Mouse (Mus musculus) right cerebral cortex, postnatal 10 days (tissue): ENCODE measurements around the gene Mcur1.
A peak's percentile ranks its signal among the peaks of the same experiment; 100 is the strongest.

ENCODE experiments used
- DNase-seq, 2 experiments: peaks; one replicate each; pipeline ENCODE4 v3.0.0; 2021; ENCODE audit warnings: low spot score in 2 of 2

The Mcur1 gene

GRCm38 (mm10) chr13:43525363-43526134 lies 34.4 kb downstream of the Mcur1 start:
- peak; percentile 55 to 74 for DNase-seq

GRCm38 (mm10) chr13:43524491-43525362 lies 35.3 kb downstream of the Mcur1 start:
- DNase-seq: peak; percentile 47 to 69

GRCm38 (mm10) chr13:43523906-43524480 lies 36.0 kb downstream of the Mcur1 start:
- no peak for DNase-seq

- DNase-seq: no peak
Observed at GRCm38 (mm10) chr13:43521940-43522339, 38.1 kb downstream of the Mcur1 start.

- peak in 1 of 2 experiments; percentile 57 for DNase-seq
Observed at GRCm38 (mm10) chr13:43519251-43519650, 40.7 kb downstream of the Mcur1 start.

- peak in 1 of 2 experiments; percentile 48 for DNase-seq
Observed at GRCm38 (mm10) chr13:43517371-43517770, 42.6 kb downstream of the Mcur1 start.

- DNase-seq: no peak
Observed at GRCm38 (mm10) chr13:43516931-43517330, 43.1 kb downstream of the Mcur1 start.

GRCm38 (mm10) chr13:43516119-43516518 lies 43.9 kb downstream of the Mcur1 start:
- DNase-seq: no peak

- no peak for DNase-seq
Observed at GRCm38 (mm10) chr13:43514950-43515358, 45.0 kb downstream of the Mcur1 start.

- DNase-seq: no peak
Observed at GRCm38 (mm10) chr13:43512736-43513135, 47.3 kb downstream of the Mcur1 start.

GRCm38 (mm10) chr13:43505798-43506197 lies 54.2 kb downstream of the Mcur1 start:
- DNase-seq: no peak

- peak; percentile 35 to 54 for DNase-seq
Observed at GRCm38 (mm10) chr13:43503395-43503850, 56.6 kb downstream of the Mcur1 start.

- no peak for DNase-seq
Observed at GRCm38 (mm10) chr13:43501601-43502000, 58.4 kb downstream of the Mcur1 start.

GRCm38 (mm10) chr13:43500483-43500850 lies 59.5 kb downstream of the Mcur1 start:
- no peak for DNase-seq

GRCm38 (mm10) chr13:43499731-43500482 lies 60.1 kb downstream of the Mcur1 start:
- DNase-seq: no peak

GRCm38 (mm10) chr13:43498849-43499248 lies 61.1 kb downstream of the Mcur1 start:
- peak; percentile 71 to 84 for DNase-seq

- no peak for DNase-seq
Observed at GRCm38 (mm10) chr13:43497769-43498168, 62.2 kb downstream of the Mcur1 start.

GRCm38 (mm10) chr13:43496660-43497059 lies 63.3 kb downstream of the Mcur1 start:
- DNase-seq: no peak

- no peak for DNase-seq
Observed at GRCm38 (mm10) chr13:43495645-43496044, 64.3 kb downstream of the Mcur1 start.

GRCm38 (mm10) chr13:43493725-43494124 lies 66.3 kb downstream of the Mcur1 start:
- no peak for DNase-seq

GRCm38 (mm10) chr13:43493058-43493481 lies 66.9 kb downstream of the Mcur1 start:
- no peak for DNase-seq
